Mouse (Mus musculus): ENCODE measurements at regions not wholly inside any gene's neighbourhood (a gene's known extent, or its start where the extent isn't known, plus 50 kb on each side); places are given as distances from the start of the nearest gene placed in this dataset.

- DNase-seq (ENCODE audit: low spot score in 2 of 2) = peak in 1 of 2 experiments; percentile 6
Observed at GRCm38 (mm10) chr10:114265927-114266326, 536.2 kb downstream of the Trhde start.

- DNase-seq (ENCODE audit: low spot score in 2 of 2) = no peak
Observed at GRCm38 (mm10) chr10:114241606-114242005, 560.5 kb downstream of the Trhde start.

- DNase-seq (ENCODE audit: low spot score in 2 of 2) = no peak
Observed at GRCm38 (mm10) chr10:114227635-114228034, 574.5 kb downstream of the Trhde start.

- DNase-seq (ENCODE audit: low spot score in 2 of 2) = no peak
Observed at GRCm38 (mm10) chr10:114201583-114201982, 600.5 kb downstream of the Trhde start.

GRCm38 (mm10) chr10:114200939-114201338 is 601.2 kb downstream of the Trhde start:
- DNase-seq (ENCODE audit: low spot score in 2 of 2) = no peak

GRCm38 (mm10) chr10:114186287-114186686 is 615.8 kb downstream of the Trhde start:
- DNase-seq (ENCODE audit: low spot score in 2 of 2) = no peak

- peak in 1 of 2 experiments; percentile 10 for DNase-seq (ENCODE audit: low spot score in 2 of 2)
Observed at GRCm38 (mm10) chr10:114143345-114143744, 658.8 kb downstream of the Trhde start.

GRCm38 (mm10) chr10:114137924-114138323 is 664.2 kb downstream of the Trhde start:
- DNase-seq (ENCODE audit: low spot score in 2 of 2) = no peak

GRCm38 (mm10) chr10:114137095-114137494 is 665.0 kb downstream of the Trhde start:
- no peak for DNase-seq (ENCODE audit: low spot score in 2 of 2)

All from gastrocnemius, postnatal 4 days (tissue).